ENCODE assay signal across 8 mouse cellular contexts in genomic region chr17:80709921-80710838, GRCm38 (mm10). TPM values are rescaled to one million over a fixed set of nuclear protein-coding genes. Genes with fewer than 3 reads are reported as not detected.
DNase-seq lines count a peak whose midpoint lies in the region; ATAC-seq lines count a peak whose summit lies in the region.

No protein-coding gene starts in this region.

- H3K27ac ChIP-seq in heart, embryonic 10.5 days: peak overlapping the region; percentile 77
- H3K27ac ChIP-seq in limb, embryonic 15.5 days: peak overlapping the region; percentile 83

- peak overlapping the region; percentile 41 for H3K4me2 ChIP-seq in limb, embryonic 15.5 days

- ATAC-seq in limb, embryonic 15.5 days (ENCODE audit: insufficient number of reproducible peaks, low FRiP score, low TSS enrichment, low read depth): peak; percentile 74

- no peaks in the 10 kb centered on the region for H3K9me3 ChIP-seq in heart, embryonic 10.5 days
- H3K9me3 ChIP-seq in limb, embryonic 15.5 days: no peaks in the 10 kb centered on the region

- no peaks in the 10 kb centered on the region for H3K27me3 ChIP-seq in heart, embryonic 10.5 days (ENCODE audit: insufficient read depth, poor library complexity, severe bottlenecking)
- H3K27me3 ChIP-seq in limb, embryonic 15.5 days: no peaks in the 10 kb centered on the region

- H3K9ac ChIP-seq in limb, embryonic 15.5 days: no peak overlapping the region

- WGBS in heart, embryonic 10.5 days: 36% methylated on average over 24 of the region's 24 CpGs
- 14% methylated on average over 24 of the region's 24 CpGs for WGBS in limb, embryonic 15.5 days

- no peak for DNase-seq in heart, embryonic 10.5 days (ENCODE audit: low spot score)
- DNase-seq in heart, adult 11 months: no peak
- peak; percentile 81 to 87 for DNase-seq in cerebellum, postnatal 25 days
- DNase-seq in frontal cortex, postnatal 25 days (ENCODE audit: low spot score in 2 of 2): peak; percentile 44 to 54
- peak; percentile 68 for DNase-seq in kidney, postnatal 10 days
- peak; percentile 73 to 77 for DNase-seq in right cerebral cortex, postnatal 10 days (ENCODE audit: low spot score in 2 of 2)
- no peak for DNase-seq in thymus, postnatal 4 days

- H3K4me3 ChIP-seq in heart, embryonic 10.5 days: peak overlapping the region; percentile 33
- H3K4me3 ChIP-seq in limb, embryonic 15.5 days: peak overlapping the region; percentile 6; the same call in 1 of the 2 replicates

- no peaks in the 10 kb centered on the region for H3K36me3 ChIP-seq in heart, embryonic 10.5 days
- H3K36me3 ChIP-seq in limb, embryonic 15.5 days: no peaks in the 10 kb centered on the region

- H3K4me1 ChIP-seq in heart, embryonic 10.5 days: peaks cover 43% of the 10 kb centered on the region
- peaks cover 51% of the 10 kb centered on the region for H3K4me1 ChIP-seq in limb, embryonic 15.5 days

RNA-seq across cellular contexts. Expression of gene Map4k3, which starts 18.1 kb away (rescaled TPM):
- 13.5 and 17.6 TPM in 2 replicates for polyA plus RNA-seq in heart, embryonic 10.5 days (2016; fragmentation: Nextera tagmentation; extraction: Ambion mirVana)
- 21.2 and 31.1 TPM in 2 replicates for polyA plus RNA-seq in limb, embryonic 15.5 days (2015; fragmentation: Nextera tagmentation; extraction: Ambion mirVana)

Comparison
In these comparisons a context has a peak if more than half of its experiments do, and no peak if none do; other contexts are left out.
1. DNase-seq: peak in cerebellum, postnatal 25 days (2 of 2), frontal cortex, postnatal 25 days (2 of 2), kidney, postnatal 10 days (single experiment) and right cerebral cortex, postnatal 10 days (2 of 2); none in heart, embryonic 10.5 days (single experiment), heart, adult 11 months (single experiment) and thymus, postnatal 4 days (single experiment).